Mouse (Mus musculus): ENCODE results near the gene Lims1.

DNA sequence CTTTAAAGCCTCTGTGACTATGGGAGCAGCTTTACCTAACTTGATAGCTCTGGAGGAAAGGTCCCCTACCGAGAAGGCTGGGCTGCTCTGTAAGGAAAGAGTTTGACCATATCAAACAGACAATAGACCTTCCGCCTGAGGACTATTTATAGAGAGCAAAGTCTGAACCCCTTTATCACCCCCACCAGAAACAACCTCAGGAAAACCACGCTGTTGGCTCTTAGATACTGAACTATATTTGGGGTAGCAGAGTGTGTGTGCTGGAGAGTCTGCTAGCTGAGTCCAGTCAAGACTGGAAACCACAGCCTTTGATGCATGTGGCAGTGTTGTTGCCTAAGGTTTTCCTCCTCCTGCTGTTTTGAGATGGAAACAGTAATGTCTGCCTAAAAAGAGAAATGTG is 31.3 kb downstream of the Lims1 start:
- TF ChIP-seq CTCF (IDR thresholded peaks at IDR 0.05; ENCODE audit: control insufficient read depth, insufficient read depth, insufficient read length), result no peak
- TF ChIP-seq MYOD1 (IDR thresholded peaks at IDR 0.05; ENCODE audit: control insufficient read depth, insufficient read length, low read depth), result no peak
- no peak for TF ChIP-seq MYOG (IDR thresholded peaks at IDR 0.05; ENCODE audit: control insufficient read depth, extremely low read depth, insufficient read length)
- no peak for TF ChIP-seq MAX (IDR thresholded peaks at IDR 0.05)
- no peak for TF ChIP-seq USF1 (IDR thresholded peaks at IDR 0.05; ENCODE audit: low read depth)
